Mouse (Mus musculus) gastrocnemius, postnatal 14 days (tissue): ENCODE data around the gene Denr. TPM values are rescaled to one million over a fixed set of nuclear protein-coding genes. Genes with fewer than 3 reads are reported as not detected.

Source experiments
- DNase-seq: peaks from one replicate; pipeline ENCODE4 v3.0.0; 2021; ENCODE audit warnings: mixed read lengths
- intact Hi-C: fragments of 180-260 bp; cut with DNase I; formaldehyde crosslinking; loops from one replicate; pipeline ENCODE4 v1.15.1; 2025; ENCODE audit warnings: low total_unique reads
- total RNA-seq, 2 experiments: library from RNA; stranded (reverse); gene quantifications; 2 replicates each; pipeline ENCODE4 v1.2.3; 2021

Denr gene
- total RNA-seq, 2 experiments from 2014 or later, result 45.4 to 55.2 TPM

DNA sequence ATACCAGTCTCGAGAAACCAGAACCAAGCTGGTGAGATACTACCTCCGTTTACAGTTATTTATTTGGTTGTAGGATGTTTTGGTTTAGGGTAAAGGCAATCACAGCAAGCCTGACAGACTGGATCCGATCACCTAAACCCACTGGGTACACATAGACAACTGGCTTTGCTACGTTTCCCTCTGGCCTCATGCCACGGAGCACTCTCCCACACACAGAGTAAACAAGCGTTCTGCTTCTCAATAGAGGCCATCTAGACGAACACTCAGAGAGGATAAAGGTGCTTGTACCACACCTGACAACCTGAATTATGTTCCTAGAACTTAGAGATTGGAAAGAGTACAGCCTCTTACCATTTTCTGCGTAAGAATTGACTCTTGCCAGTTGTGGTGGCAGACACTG, 53.2 kb downstream of the Denr start:
- intact Hi-C loops, result no loop called here

DNA sequence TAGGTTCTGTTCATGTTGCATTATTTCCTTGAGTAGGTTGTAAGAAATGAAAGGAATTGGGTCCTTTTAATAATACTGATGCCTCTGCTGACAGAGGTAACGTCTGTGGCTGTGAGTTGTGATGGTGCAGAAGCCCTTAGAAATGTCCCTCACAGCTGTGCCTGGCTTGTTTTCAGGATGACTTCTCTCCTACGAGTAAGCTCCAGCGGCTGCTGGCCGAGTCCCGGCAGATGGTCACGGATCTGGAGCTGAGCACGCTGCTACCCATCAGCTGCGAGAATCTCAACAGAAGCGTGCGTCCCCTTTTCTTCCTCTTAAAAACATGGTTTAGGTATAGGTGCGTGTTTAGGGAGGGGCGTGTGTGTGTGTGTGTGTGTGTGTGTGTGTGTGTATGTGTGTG, 54.1 kb downstream of the Denr start:
- intact Hi-C loops, result no loop called here

More for the DNA sequence above, 53.2 kb downstream of the Denr start:
- DNase-seq, result no peak

DNA sequence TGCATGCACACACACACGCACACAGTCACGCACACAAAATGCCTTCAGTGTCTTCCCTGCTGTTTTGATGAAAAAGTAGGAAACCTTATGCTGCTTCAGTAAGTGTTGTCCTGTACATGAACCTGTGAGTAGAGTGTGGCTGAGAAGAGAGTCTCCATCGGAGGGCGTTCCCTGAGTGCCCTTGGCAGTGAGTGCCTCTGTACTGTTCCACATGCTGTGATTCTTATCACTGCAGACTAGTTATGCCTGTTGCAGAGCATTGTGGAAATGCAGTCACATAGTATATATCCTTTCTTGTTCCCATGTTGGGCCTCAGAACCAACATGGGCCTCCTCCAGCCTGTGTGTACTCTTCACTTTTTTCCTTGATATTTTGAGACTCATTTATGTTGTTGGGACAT, 57.2 kb downstream of the Denr start:
- intact Hi-C loops, result no loop called here
- DNase-seq, result no peak

More for the DNA sequence above, 54.1 kb downstream of the Denr start:
- DNase-seq, result no peak

DNA sequence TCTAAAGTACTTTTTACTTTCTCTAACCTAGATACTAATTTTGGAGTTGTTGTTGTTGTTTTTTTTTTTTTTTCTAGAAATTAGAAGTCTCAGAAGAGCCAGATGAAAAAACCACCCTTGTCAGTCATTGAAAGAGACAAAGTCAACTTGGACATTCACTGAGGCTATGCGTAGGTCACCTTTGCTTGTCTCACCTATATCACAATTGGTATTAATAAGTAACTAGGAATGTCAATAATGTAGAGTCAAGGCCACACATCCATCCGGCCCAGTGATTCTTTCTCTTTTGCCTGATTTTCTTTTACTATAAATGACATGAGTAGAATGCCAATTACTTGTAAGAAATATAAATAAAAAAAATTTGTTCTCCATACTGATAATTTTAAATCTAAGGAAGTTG, 59.8 kb downstream of the Denr start:
- no peak for DNase-seq
- intact Hi-C loops, result no loop called here

DNA sequence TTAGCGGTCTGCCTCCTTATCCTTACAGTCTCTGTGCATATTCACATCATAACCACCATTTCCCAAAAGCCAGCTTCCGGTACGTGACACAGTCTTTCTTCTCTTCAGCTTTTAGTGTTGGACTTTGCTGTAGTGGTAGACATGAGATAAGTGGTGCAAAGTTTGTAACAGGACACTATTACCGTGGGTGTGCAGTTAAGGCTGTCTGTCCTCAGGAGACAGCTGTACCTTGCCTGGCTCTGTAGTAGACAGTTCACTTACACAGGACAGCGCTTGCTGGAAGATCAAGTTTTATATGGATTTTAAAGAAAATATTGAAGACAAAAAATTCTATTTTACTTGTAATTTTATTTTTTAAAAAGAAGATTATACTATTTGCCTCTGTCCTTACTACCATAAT, 61.5 kb downstream of the Denr start:
- intact Hi-C loops, result no loop called here
- no peak for DNase-seq

DNA sequence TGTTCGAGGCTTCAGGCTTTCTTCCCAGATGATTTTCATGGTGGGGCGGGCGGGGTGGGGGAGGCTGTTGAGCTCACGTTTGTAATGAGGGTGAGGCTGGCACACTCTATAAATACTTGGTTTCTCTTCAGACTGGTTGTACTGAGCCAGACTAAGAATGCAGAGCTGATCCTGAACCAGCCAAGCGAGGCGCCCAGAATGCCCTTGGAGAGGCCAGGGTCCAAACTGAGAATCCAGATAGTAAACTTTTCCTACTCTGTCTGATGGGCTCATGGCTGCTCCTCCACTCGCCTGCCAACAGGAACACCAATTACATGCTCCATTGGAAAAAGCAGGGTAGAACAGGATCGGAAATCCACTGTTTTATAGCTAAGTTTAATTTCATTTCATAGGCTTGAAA, 62.2 kb downstream of the Denr start:
- intact Hi-C loops, result no loop called here

DNA sequence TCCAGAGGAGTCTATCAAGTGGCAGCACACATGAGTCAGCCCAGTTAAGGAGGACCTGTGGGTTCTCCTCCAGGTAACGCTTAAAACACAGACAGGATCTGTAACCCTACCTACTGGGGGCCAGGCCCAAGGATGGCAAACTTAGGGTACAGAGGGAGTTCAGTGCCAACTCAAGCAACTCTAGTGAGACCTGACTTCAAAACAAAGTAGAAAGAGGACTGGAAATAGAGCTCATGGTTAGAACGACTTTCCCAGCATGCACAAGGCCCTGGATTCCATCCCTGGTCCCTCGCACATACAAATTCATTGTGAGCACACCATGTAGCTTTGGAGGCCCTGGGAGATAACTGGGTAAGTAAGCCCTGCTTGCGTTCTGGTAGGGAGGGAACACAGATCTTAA, 63.6 kb downstream of the Denr start:
- no peak for DNase-seq
- intact Hi-C loops, result no loop called here

More for the DNA sequence above, 62.2 kb downstream of the Denr start:
- no peak for DNase-seq

DNA sequence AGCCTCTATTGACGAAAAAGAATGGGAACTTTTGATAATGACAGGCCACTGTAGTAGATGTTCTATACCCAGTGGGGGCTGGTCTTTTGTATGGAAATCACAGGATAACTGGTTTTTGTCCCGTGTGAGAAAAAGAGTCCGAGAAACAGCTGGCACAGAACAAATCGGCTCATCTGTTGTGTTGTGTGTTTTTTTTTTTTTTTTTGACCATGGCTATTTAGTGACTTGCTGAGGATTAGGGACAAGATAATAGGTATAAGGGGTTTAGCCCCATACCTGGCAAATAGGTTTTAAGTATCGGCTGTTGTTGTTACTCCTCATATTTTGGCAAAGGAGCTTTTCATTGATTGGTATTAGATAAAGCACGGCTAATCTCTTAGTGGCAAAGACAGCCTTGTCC, 65.5 kb downstream of the Denr start:
- intact Hi-C loops, result no loop called here
- no peak for DNase-seq

DNA sequence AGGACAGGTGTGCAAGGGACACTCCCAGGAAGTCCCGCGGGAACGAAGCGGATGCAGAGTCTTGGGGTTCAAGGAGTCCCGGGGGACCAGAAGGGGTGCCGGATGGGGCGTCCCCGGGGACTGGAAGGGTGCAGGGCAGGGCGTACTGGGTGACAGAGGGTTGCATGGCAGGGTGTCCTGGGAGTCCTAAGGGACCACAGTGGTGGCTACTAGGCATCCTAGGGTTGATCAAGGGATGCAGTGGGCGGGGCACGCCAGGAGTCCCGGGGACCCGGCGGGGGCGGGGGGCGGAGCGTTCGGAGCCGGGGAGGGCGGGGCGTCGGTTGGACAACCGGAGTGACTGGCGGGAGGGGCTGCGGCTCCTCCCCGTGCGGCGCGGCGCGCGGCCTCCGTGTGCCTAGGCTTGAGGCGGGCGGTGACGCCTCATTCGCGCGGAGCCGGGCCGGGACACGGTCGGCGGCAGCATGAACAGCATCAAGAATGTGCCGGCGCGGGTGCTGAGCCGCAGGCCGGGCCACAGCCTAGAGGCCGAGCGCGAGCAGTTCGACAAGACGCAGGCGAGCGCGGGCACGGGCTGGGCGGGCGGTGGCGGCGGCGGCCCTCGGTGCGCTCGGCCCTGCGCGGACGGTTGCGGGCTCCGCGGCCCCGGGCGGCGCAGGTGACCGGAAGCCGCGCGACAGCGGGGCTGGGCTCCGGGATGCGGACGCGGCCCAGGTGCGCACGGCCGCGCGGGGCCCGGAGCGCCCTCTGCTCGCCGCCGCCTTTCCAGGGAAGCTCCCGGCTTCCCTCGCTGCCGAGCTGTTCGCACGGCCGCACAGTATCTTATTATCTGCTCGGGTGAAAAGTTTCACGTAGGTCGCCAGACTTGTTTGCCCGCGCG, 66.6 kb downstream of the Denr start, which contains the start of gene Hip1r:
Gene Hip1r (plus strand): TSS at position 330 of the 880 bp plus-strand sequence.
- peak; percentile 73 for DNase-seq
- intact Hi-C loops, result no loop called here

DNA sequence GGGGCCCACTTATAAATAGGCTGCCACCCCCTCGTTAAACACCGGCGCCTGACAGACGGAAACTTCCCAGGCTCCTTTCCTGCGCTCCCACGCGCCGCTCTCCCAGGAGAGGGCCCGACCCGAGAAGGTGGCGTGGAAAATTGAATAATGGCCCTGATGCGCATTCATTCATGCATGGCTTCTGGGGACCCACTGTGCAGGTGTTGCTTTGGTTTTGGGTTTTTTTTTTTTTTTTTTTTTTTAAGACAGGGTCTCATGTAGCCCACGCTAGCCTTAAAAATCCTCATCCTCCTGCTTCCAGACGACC, 67.2 kb downstream of the Denr start:
- no peak for DNase-seq
- intact Hi-C loops, result no loop called here

DNA sequence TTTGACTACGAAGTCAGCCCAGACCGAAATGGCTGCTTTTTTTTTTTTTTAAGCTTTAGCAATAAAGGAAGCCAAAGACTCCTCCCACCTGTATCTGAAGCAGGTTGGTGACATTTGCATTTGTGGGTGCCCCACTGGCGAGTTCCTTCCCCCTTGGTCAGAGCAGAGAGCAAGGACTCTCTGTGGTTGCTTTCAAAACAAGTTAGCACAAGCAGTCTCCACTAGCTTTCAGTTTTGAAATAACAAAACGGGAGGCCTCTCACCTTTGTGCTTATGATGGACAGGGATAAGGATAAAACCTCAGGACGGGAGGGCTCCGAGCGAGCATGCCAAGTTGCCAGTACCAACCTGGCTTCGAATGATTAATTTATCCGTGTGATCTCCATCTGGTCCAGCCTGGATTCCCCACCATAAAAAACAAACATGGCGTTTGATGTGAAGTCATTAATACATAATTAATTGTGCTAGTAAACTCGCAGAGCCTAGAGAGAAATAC, 67.7 kb downstream of the Denr start:
- intact Hi-C loops, result no loop called here
- DNase-seq, result no peak

DNA sequence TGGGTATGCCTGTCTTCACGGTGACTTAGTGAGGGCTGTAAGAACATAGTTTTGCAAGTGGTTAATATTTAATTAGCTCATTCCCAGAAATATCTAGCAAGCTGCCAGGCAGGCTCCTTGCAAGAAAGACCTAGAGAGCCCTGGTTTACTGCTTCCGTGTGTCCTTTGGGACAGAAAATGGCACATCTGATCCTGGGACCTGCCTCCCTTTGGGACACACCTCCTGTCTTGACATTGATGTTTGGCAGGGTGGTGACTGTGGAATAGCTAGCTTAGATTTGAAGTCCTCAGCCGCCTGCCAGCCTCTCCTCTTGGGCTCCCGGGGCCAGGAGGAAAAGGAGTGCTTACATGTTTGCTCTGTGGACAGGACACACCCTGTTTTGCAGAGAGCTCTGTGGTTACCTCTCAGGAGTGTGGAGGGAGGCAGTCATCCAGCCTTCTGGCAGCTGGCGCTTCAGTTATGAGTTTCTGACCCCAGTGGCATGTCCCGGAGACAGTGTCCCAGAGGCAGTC, 68.7 kb downstream of the Denr start:
- intact Hi-C loops, result no loop called here
- DNase-seq, result no peak

DNA sequence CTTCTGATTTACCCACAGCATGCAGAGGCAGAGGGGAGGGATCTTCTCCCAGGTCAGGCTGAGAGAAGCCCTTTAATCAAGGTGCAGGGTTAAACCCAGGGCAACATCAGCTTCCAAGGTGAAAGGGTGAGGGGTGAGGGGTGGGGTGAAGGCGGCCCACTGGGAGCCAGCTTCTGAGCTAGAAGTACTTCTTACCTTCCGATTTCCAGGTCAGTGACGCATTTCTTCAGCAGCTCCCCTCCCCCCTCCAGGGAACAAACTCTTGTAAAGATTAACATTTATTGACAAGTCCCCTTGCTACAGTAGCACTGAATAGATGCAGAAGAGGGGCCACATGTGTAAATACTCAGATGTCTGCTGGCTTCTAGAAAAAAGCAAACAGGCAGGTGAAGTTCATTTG, 70.3 kb downstream of the Denr start:
- DNase-seq, result no peak
- intact Hi-C loops, result no loop called here

DNA sequence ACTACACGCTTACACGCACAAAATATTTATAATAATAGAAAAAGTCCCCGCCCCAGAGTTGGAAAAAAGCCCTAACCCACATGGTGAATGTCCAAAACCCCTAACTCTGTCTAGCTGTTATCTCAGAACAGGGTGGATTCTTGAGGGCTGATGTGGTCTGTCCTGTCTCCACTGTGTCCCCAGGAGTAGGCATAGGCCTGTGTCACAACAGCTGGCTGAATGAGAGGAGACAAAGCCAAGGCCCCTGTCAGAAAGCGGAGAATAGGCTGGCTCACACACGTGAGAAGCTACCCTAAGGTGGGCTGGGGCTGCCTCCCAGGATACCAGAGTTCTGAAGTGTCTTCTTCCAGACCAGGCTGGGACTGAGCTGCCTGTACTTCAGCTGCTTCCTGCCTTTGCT, 71.2 kb downstream of the Denr start:
- intact Hi-C loops, result no loop called here
- no peak for DNase-seq

Other genes with a start within 250 kb of the Denr start
- 100 to 1,000 TPM; 122 TPM for gene Clip1, start 222.6 kb upstream of the Denr start, total RNA-seq
- 10 to 100 TPM; 20.3 to 23.8 TPM for gene Zcchc8, start 186.1 kb upstream of the Denr start, total RNA-seq
- gene Rsrc2, start 157.8 kb upstream of the Denr start, total RNA-seq, result 10 to 100 TPM; 42.3 to 48.2 TPM
- gene Kntc1, start 157.5 kb upstream of the Denr start, total RNA-seq, result 1 to 10 TPM in 1 of 2 experiments, under 1 TPM in 1; 0.89 to 2.0 TPM
- gene Hcar2, start 41.7 kb upstream of the Denr start, total RNA-seq, result not detected
- gene Hcar1, start 27.2 kb upstream of the Denr start, total RNA-seq, result under 1 TPM; 0.11 to 0.31 TPM
- under 1 TPM in 1 of 2 experiments, not detected in 1; 0.72 TPM for gene Gm43518, start 20.2 kb downstream of the Denr start, total RNA-seq
- gene Ccdc62, start 23.5 kb downstream of the Denr start, total RNA-seq, result 1 to 10 TPM; 1.2 TPM
- gene Hip1r, start 66.5 kb downstream of the Denr start, total RNA-seq, result 10 to 100 TPM in 1 of 2 experiments, 1 to 10 TPM in 1; 7.2 to 11.1 TPM
- gene Vps37b, start 125.1 kb downstream of the Denr start, total RNA-seq, result 1 to 10 TPM; 6.3 to 7.8 TPM
- gene Abcb9, start 188.6 kb downstream of the Denr start, total RNA-seq, result 1 to 10 TPM; 5.7 TPM
- gene Ogfod2, start 205.1 kb downstream of the Denr start, total RNA-seq, result 1 to 10 TPM; 6.8 to 8.8 TPM
- 10 to 100 TPM; 42.8 to 46.5 TPM for gene Arl6ip4, start 208.9 kb downstream of the Denr start, total RNA-seq